Mouse (Mus musculus) forebrain, postnatal 0 days (tissue): ENCODE data around the gene Tead2. TPM values are rescaled to one million over a fixed set of nuclear protein-coding genes. Genes with fewer than 3 reads are reported as not detected.

Experiments
- ATAC-seq: fragments of 200-750 bp; cut with Nextera tagmentation; 2 replicates; pipeline ENCODE4 v1.8.0; 2017; ENCODE audit warnings: mild to moderate bottlenecking, moderate library complexity
- DNase-seq: peaks from one replicate; pipeline ENCODE4 v3.0.0-alpha.2; 2015
- H3K27ac ChIP-seq: fragments of 300-500 bp; sonication (generic); 2 replicates; pipeline ENCODE4 v1.5.1; 2014; ENCODE audit warnings: low read depth, mild to moderate bottlenecking, antibody characterized with exemption, low read length, moderate library complexity, mixed read lengths
- H3K27me3 ChIP-seq: fragments of 300-500 bp; sonication (generic); 2 replicates; pipeline ENCODE4 v1.6.1; 2014; ENCODE audit warnings: mild to moderate bottlenecking, low read length, mixed read lengths; ENCODE audit not compliant: insufficient read depth
- H3K36me3 ChIP-seq: fragments of 300-500 bp; sonication (generic); 2 replicates; pipeline ENCODE4 v1.6.1; 2014; ENCODE audit warnings: mild to moderate bottlenecking, moderate library complexity; ENCODE audit not compliant: insufficient read depth
- H3K4me1 ChIP-seq: fragments of 300-500 bp; sonication (generic); 2 replicates; pipeline ENCODE4 v1.6.1; 2014; ENCODE audit warnings: antibody characterized with exemption; ENCODE audit not compliant: insufficient read depth
- H3K4me2 ChIP-seq: fragments of 300-500 bp; sonication (generic); 2 replicates; pipeline ENCODE4 v1.6.1; 2014; ENCODE audit warnings: low read depth, mild to moderate bottlenecking, moderate library complexity
- H3K4me3 ChIP-seq: fragments of 300-500 bp; sonication (generic); 2 replicates; pipeline ENCODE4 v1.5.1; 2014; ENCODE audit warnings: low read depth, low read length, mixed read lengths
- H3K9ac ChIP-seq: fragments of 300-500 bp; sonication (generic); 2 replicates; pipeline ENCODE4 v1.6.1; 2014; ENCODE audit warnings: mild to moderate bottlenecking
- H3K9me3 ChIP-seq: fragments of 300-500 bp; sonication (generic); 2 replicates; pipeline ENCODE4 v1.6.1; 2016; ENCODE audit warnings: low read length
- CTCF ChIP-seq: sonication (generic); IDR thresholded peaks from 2 replicates; pipeline ENCODE4 v1.5.1; 2016; ENCODE audit warnings: antibody characterized with exemption, control low read depth, low read depth
- WGBS: fragments of 180-500 bp; shearing (Covaris S2); extraction: QIAGEN DNeasy Blood & Tissue Kit; methylation state at CpG from one replicate; pipeline ENCODE4 v1.1.7; 2014; 5-methylcytosine and 5-hydroxymethylcytosine counted together
- polyA plus RNA-seq: library from polyadenylated mRNA; unstranded; fragments of >200 nt; fragmentation: Nextera tagmentation; extraction: Ambion mirVana; gene quantifications from 2 replicates; pipeline ENCODE4 v1.2.1, GENCODE M21; 2015
- total RNA-seq: library from RNA; depleted of rRNA; stranded (reverse); fragments of >200 nt; gene quantifications from 2 replicates; pipeline ENCODE4 v1.2.3, GENCODE M21; 2014

The Tead2 gene
- total and polyA plus RNA-seq, 2 experiments from 2014 or later = 22.5 to 40.6 TPM

DNA sequence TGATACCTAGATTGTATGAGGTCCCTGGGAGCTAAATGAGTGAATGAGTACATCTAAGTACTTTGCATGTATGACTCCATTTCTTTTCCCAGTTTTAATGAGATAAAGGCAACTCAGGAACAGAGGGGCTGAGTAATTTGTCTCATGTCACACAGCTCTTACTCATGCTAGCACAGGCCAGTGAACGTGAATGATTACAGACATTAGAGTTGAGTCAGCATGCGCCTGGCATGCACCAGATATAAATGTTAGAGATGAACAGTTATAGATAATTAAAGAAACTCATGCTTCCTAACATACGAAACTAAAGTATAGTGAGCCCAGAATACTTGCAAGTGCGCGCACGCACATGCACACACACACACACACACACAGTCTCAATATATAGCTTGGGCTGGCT is 25.4 kb upstream of the Tead2 start:
- H3K27ac ChIP-seq = no peak overlapping the region
- 85% methylated on average over 6 of the region's 6 CpGs for WGBS
- DNase-seq (no peak), ATAC-seq (no peak)
- H3K36me3 ChIP-seq = no peaks in the 10 kb centered on the region
- TF ChIP-seq CTCF = no peak
- no peak overlapping the region for H3K4me3 ChIP-seq
- no peak overlapping the region for H3K9ac ChIP-seq
- H3K4me2 ChIP-seq = no peak overlapping the region
- H3K9me3 ChIP-seq = no peaks in the 10 kb centered on the region
- H3K4me1 ChIP-seq = no peaks in the 10 kb centered on the region
- H3K27me3 ChIP-seq = no peaks in the 10 kb centered on the region

- Histone ChIP-seq H3K4me1 (no peaks in the 10 kb centered on the region), H3K36me3 (no peaks in the 10 kb centered on the region), H3K4me3 (no peak overlapping the region), H3K27me3 (no peaks in the 10 kb centered on the region), H3K4me2 (no peak overlapping the region), H3K27ac (no peak overlapping the region), H3K9ac (no peak overlapping the region), H3K9me3 (no peaks in the 10 kb centered on the region)
- no peak for DNase-seq
- no peak for TF ChIP-seq CTCF
- no peak for ATAC-seq
- WGBS = 74% methylated on average over 2 of the region's 2 CpGs
These were observed 24.4 kb upstream of the Tead2 start for GRCm38 (mm10) chr7:45191161-45191560.

DNA sequence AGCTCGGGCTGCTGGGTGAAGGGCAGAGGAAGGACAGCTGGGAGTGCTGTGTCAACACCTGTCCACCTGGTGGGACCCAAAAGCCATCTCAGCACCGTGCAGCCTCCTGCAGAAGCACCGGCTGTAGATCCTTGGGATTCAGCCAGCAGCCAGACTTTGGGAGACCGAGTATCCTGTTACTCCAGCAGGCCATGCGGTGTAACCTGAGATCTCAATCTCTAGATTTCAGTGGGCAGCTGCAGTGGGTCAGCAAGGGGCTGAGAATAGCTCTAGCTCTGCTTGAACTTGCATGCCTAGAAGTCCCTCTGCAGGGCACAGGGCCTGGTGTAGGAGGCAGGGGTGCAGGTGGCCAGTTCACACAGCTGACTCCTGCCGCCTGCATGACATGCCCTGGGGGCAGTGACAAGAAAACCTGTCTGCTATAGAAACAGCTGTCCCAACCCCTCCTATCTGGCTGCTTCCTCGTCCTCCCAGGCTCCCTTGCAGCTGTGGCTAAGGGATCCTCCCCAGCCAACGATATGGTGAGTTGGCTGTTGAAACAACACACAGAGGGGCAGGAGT is 23.7 kb upstream of the Tead2 start:
- no peak overlapping the region for H3K9ac ChIP-seq
- DNase-seq (no peak), ATAC-seq (no peak)
- 29% methylated on average over 8 of the region's 8 CpGs for WGBS
- no peak for TF ChIP-seq CTCF
- H3K36me3 ChIP-seq = no peaks in the 10 kb centered on the region
- no peak overlapping the region for H3K27ac ChIP-seq
- H3K27me3 ChIP-seq = no peaks in the 10 kb centered on the region
- H3K4me3 ChIP-seq = no peak overlapping the region
- H3K9me3 ChIP-seq = no peaks in the 10 kb centered on the region
- no peaks in the 10 kb centered on the region for H3K4me1 ChIP-seq
- H3K4me2 ChIP-seq = no peak overlapping the region

GRCm38 (mm10) chr7:45192585-45193310 is 22.8 kb upstream of the Tead2 start:
- Histone ChIP-seq H3K27ac (no peak overlapping the region), H3K4me3 (no peak overlapping the region), H3K4me2 (no peak overlapping the region), H3K4me1 (no peaks in the 10 kb centered on the region), H3K36me3 (no peaks in the 10 kb centered on the region), H3K9me3 (no peaks in the 10 kb centered on the region), H3K9ac (no peak overlapping the region), H3K27me3 (no peaks in the 10 kb centered on the region)
- DNase-seq (no peak), ATAC-seq (no peak)
- 76% methylated on average over 7 of the region's 7 CpGs for WGBS
- TF ChIP-seq CTCF = no peak

GRCm38 (mm10) chr7:45193406-45193805 is 22.1 kb upstream of the Tead2 start:
- H3K27me3 ChIP-seq = no peaks in the 10 kb centered on the region
- H3K4me1 ChIP-seq = no peaks in the 10 kb centered on the region
- H3K9me3 ChIP-seq = no peaks in the 10 kb centered on the region
- 47% methylated on average over 5 of the region's 5 CpGs for WGBS
- H3K36me3 ChIP-seq = no peaks in the 10 kb centered on the region
- no peak overlapping the region for H3K9ac ChIP-seq
- no peak for ATAC-seq
- H3K27ac ChIP-seq = no peak overlapping the region
- DNase-seq = no peak
- TF ChIP-seq CTCF = no peak
- H3K4me2 ChIP-seq = no peak overlapping the region
- H3K4me3 ChIP-seq = no peak overlapping the region

DNA sequence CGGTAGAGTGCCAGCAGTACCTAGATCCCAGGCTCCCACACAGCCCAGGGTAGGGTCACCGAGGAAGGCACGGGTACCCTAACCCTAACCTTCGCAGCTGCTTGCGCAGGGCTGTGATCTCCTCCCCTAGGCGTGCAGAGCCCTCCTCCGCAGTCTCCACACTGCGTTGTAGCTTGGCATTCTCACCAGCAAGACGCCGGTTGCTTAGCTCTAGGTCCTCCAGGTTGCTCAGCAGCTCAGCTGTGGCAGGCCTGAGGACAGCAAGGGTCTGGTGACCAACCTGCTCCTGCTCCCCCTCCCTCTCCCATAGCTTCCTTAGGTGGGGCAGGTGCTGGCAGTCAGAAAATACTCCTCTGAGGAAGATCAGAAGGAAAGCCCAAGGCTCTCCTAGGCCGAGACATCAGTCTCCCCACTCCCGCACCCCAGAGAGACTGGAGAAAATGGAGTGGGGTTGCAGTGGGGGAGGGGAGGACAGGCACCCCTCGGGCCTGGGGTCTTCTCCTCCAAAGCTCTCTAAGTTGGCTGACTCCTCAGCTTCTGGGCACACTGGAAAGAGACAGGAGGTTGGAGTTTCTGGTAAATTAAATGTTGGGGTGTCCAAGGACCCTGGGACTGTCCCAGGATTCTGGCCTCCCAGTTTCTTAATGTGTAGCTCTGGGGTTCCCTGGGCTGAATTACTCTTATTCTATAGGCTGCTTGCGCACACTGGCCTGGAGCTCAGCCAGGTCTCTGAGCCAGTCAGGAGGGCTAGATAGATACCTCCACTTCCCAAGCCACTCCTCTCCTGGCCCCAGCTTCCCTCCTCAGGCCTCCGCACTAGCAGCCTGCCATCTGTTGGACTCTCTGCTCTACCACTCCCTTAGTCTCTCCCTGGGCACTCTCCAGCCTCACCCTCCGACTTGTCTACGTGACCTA is 21.4 kb upstream of the Tead2 start:
- no peaks in the 10 kb centered on the region for H3K9me3 ChIP-seq
- 78% methylated on average over 17 of the region's 17 CpGs for WGBS

More for the DNA sequence above, 21.4 kb upstream of the Tead2 start:
- Histone ChIP-seq H3K27me3 (no peaks in the 10 kb centered on the region), H3K4me3 (no peak overlapping the region), H3K4me2 (no peak overlapping the region), H3K9ac (no peak overlapping the region), H3K4me1 (no peaks in the 10 kb centered on the region), H3K36me3 (no peaks in the 10 kb centered on the region), H3K27ac (no peak overlapping the region)
- TF ChIP-seq CTCF = no peak
- ATAC-seq (no peak), DNase-seq (no peak)
